Mouse (Mus musculus): ENCODE results near the gene Mst1r. TPM values are rescaled to one million over a fixed set of nuclear protein-coding genes. Genes with fewer than 3 reads are reported as not detected.

Mst1r gene
- polyA plus RNA-seq, 1 experiment: 1.8 TPM

DNA sequence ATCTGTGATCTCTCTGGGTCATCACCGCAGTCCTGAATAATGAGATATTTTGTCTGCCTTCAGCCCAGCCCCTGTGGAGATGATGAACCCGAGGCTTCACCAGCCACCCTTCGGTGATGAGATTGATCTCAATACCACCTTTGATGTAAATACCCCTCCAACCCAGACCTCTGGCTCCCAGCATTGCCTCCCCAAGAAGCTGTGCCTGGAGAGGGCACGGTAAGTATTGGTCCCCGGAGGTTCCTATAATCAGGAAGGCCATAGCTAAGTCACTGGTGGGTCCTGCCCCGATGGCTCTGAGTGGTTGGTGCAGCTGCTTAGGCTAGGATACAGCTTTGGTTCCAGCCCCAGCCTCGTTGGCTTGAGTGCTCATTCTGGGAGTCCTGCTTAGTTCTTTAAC lies 61.9 kb downstream of the Mst1r start:
- no peaks in the 10 kb centered on the region for H3K36me3 ChIP-seq (ENCODE audit: control insufficient read depth, insufficient read depth, low read length)
- TF ChIP-seq POLR2A (IDR thresholded peaks at IDR 0.05; ENCODE audit: low read depth, low read length) (no peak), CTCF (IDR thresholded peaks at IDR 0.05; ENCODE audit: extremely low read depth, insufficient read depth, insufficient read length, insufficient replicate concordance) (no peak)
- no peaks in the 10 kb centered on the region for H3K27me3 ChIP-seq (ENCODE audit: control insufficient read depth, insufficient read depth, low read length)
- H3K4me1 ChIP-seq (ENCODE audit: control insufficient read depth, insufficient read depth, insufficient read length): no peaks in the 10 kb centered on the region
- 95% methylated on average over 7 of the region's 7 CpGs for WGBS
- no peak overlapping the region for H3K27ac ChIP-seq (ENCODE audit: insufficient read depth, low read length)
- H3K4me3 ChIP-seq (ENCODE audit: extremely low read depth, insufficient read depth, insufficient read length): no peak overlapping the region
- DNase-seq (ENCODE audit: low read depth in 1 of 2, low spot score in 2 of 2): no peak

Other genes starting within 250 kb of the Mst1r start
- gene Slc38a3, start 237.3 kb upstream of the Mst1r start, polyA plus RNA-seq (2012; rRNA removed): 10.6 and 13.9 TPM in 2 replicates
- gene Gnat1, start 227.2 kb upstream of the Mst1r start, polyA plus RNA-seq (2012; rRNA removed): not detected in 2 replicates
- gene Sema3f, start 196.4 kb upstream of the Mst1r start, polyA plus RNA-seq (2012; rRNA removed): 61.1 and 61.6 TPM in 2 replicates
- 70.3 and 76.0 TPM in 2 replicates for gene Rbm5, start 135.9 kb upstream of the Mst1r start, polyA plus RNA-seq (2012; rRNA removed)
- 10.2 and 12.4 TPM in 2 replicates for gene Rbm6, start 33.6 kb upstream of the Mst1r start, polyA plus RNA-seq (2012; rRNA removed)
- 23.4 and 29.3 TPM in 2 replicates for gene Mon1a, start 18.7 kb upstream of the Mst1r start, polyA plus RNA-seq (2012; rRNA removed)
- gene Actl11, start 21.6 kb downstream of the Mst1r start, polyA plus RNA-seq (2012; rRNA removed): not detected in 2 replicates
- gene Camkv, start 28.8 kb downstream of the Mst1r start, polyA plus RNA-seq (2012; rRNA removed): 0.07 and 0.08 TPM in 2 replicates
- gene Traip, start 43.3 kb downstream of the Mst1r start, polyA plus RNA-seq (2012; rRNA removed): 3.1 and 4.1 TPM in 2 replicates
- gene Uba7, start 68.6 kb downstream of the Mst1r start, polyA plus RNA-seq (2012; rRNA removed): 182 and 209 TPM in 2 replicates
- gene Gm20661, start 76.2 kb downstream of the Mst1r start, polyA plus RNA-seq (2012; rRNA removed): 0.18 and 0.31 TPM in 2 replicates
- 19.8 and 25.9 TPM in 2 replicates for gene Inka1, start 79.0 kb downstream of the Mst1r start, polyA plus RNA-seq (2012; rRNA removed)
- gene Cdhr4, start 85.6 kb downstream of the Mst1r start, polyA plus RNA-seq (2012; rRNA removed): 2.2 and 2.9 TPM in 2 replicates
- gene Gm20662, start 89.5 kb downstream of the Mst1r start, polyA plus RNA-seq (2012; rRNA removed): 1.7 and 2.1 TPM in 2 replicates
- 118 and 161 TPM in 2 replicates for gene Ip6k1, start 95.6 kb downstream of the Mst1r start, polyA plus RNA-seq (2012; rRNA removed)
- 11.6 and 13.5 TPM in 2 replicates for gene Gmppb, start 142.4 kb downstream of the Mst1r start, polyA plus RNA-seq (2012; rRNA removed)
- 2.2 and 2.8 TPM in 2 replicates for gene Amigo3, start 146.3 kb downstream of the Mst1r start, polyA plus RNA-seq (2012; rRNA removed)
- gene Mst1, start 173.6 kb downstream of the Mst1r start, polyA plus RNA-seq (2012; rRNA removed): 1.5 and 1.6 TPM in 2 replicates
- 213 and 224 TPM in 2 replicates for gene Rnf123, start 176.5 kb downstream of the Mst1r start, polyA plus RNA-seq (2012; rRNA removed)
- 136 and 157 TPM in 2 replicates for gene Apeh, start 187.7 kb downstream of the Mst1r start, polyA plus RNA-seq (2012; rRNA removed)